Comparison of ENCODE assay signal across 9 mouse cellular contexts in genomic region chr9:108451170-108451493, GRCm38 (mm10). TPM values are rescaled to one million over a fixed set of nuclear protein-coding genes. Genes with fewer than 3 reads are reported as not detected.
DNase-seq lines count a peak whose midpoint lies in the region; ATAC-seq and TF ChIP-seq lines count a peak whose summit lies in the region.
"Had no signal": no experiment of that assay in that cellular context is flagged by ENCODE, and none has a peak within 500 bp of the region (broad histone marks: within the 10 kb centered on the region; RNA-seq: fewer than 3 reads in every experiment).

No protein-coding gene starts in this region.

- DNase-seq in kidney, postnatal 0 days (ENCODE audit: low spot score) = no peak
- no peak for DNase-seq in kidney, adult 9 months
- no peak for DNase-seq in forebrain, embryonic 10.5 days (ENCODE audit: extremely low spot score, low spot score)
- no peak for DNase-seq in urinary bladder, postnatal 10 days (ENCODE audit: low spot score)
- DNase-seq in cerebellum, postnatal 4 days (ENCODE audit: low spot score in 2 of 2) = no peak
- DNase-seq: cerebellum, adult 11 months had no signal

- no peak for TF ChIP-seq CTCF in kidney, postnatal 0 days (IDR thresholded peaks at IDR 0.05; ENCODE audit: low read depth)

- H3K27ac ChIP-seq in kidney, postnatal 0 days = no peak overlapping the region
- H3K27ac ChIP-seq in forebrain, embryonic 10.5 days = peak overlapping the region; percentile 81
- H3K27ac ChIP-seq in limb, embryonic 12.5 days = peak overlapping the region; percentile 80
- H3K27ac ChIP-seq in neural tube, embryonic 13.5 days (replicated peaks) = peak overlapping the region; percentile 93

- no peak for ATAC-seq in kidney, postnatal 0 days (replicated peaks; ENCODE audit: low FRiP score, low read depth)
- ATAC-seq in limb, embryonic 12.5 days (ENCODE audit: insufficient number of reproducible peaks, insufficient read depth, low FRiP score, low TSS enrichment, low read depth) = no peak
- no peak for ATAC-seq in neural tube, embryonic 13.5 days (ENCODE audit: low read depth)
- ATAC-seq in CD4-positive, CD25-positive, alpha-beta regulatory T cell, adult 4 months = no peak

- WGBS in kidney, postnatal 0 days = 86% methylated on average over 6 of the region's 6 CpGs
- WGBS in forebrain, embryonic 10.5 days = 88% methylated on average over 6 of the region's 6 CpGs
- 88% methylated on average over 6 of the region's 6 CpGs for WGBS in limb, embryonic 12.5 days
- WGBS in neural tube, embryonic 13.5 days = 86% methylated on average over 6 of the region's 6 CpGs

- no peaks in the 10 kb centered on the region for H3K9me3 ChIP-seq in kidney, postnatal 0 days (replicated peaks; ENCODE audit: low read length)
- H3K9me3 ChIP-seq in forebrain, embryonic 10.5 days = no peaks in the 10 kb centered on the region
- no peaks in the 10 kb centered on the region for H3K9me3 ChIP-seq in limb, embryonic 12.5 days
- no peaks in the 10 kb centered on the region for H3K9me3 ChIP-seq in neural tube, embryonic 13.5 days

- H3K9ac ChIP-seq in kidney, postnatal 0 days (ENCODE audit: low read depth, low read length) = peak overlapping the region; percentile 18; the same call in 1 of the 2 replicates
- H3K9ac ChIP-seq in limb, embryonic 12.5 days (replicated peaks) = no peak overlapping the region; the same call in 1 of the 2 replicates
- H3K9ac ChIP-seq in neural tube, embryonic 13.5 days = peak overlapping the region; percentile 83

- no peaks in the 10 kb centered on the region for H3K36me3 ChIP-seq in kidney, postnatal 0 days (ENCODE audit: insufficient read depth, low read length)
- peaks cover 18% of the 10 kb centered on the region for H3K36me3 ChIP-seq in forebrain, embryonic 10.5 days (replicated peaks)
- H3K36me3 ChIP-seq in limb, embryonic 12.5 days = peaks cover 23% of the 10 kb centered on the region
- H3K36me3 ChIP-seq in neural tube, embryonic 13.5 days = peaks cover 18% of the 10 kb centered on the region

- H3K4me1 ChIP-seq in kidney, postnatal 0 days (replicated peaks; ENCODE audit: insufficient read depth, low read length) = peaks cover 8% of the 10 kb centered on the region; the same call in 1 of the 2 replicates
- H3K4me1 ChIP-seq in forebrain, embryonic 10.5 days = peaks cover 55% of the 10 kb centered on the region
- H3K4me1 ChIP-seq in limb, embryonic 12.5 days (replicated peaks) = peaks cover 42% of the 10 kb centered on the region
- H3K4me1 ChIP-seq in neural tube, embryonic 13.5 days (replicated peaks) = peaks cover 55% of the 10 kb centered on the region

- H3K4me3 ChIP-seq in kidney, postnatal 0 days (replicated peaks; ENCODE audit: low read depth, low read length) = no peak overlapping the region
- peak overlapping the region; percentile 70 for H3K4me3 ChIP-seq in forebrain, embryonic 10.5 days
- peak overlapping the region; percentile 57 for H3K4me3 ChIP-seq in limb, embryonic 12.5 days (replicated peaks)
- peak overlapping the region; percentile 70 for H3K4me3 ChIP-seq in neural tube, embryonic 13.5 days

- H3K27me3 ChIP-seq in kidney, postnatal 0 days (ENCODE audit: insufficient read depth, low read length) = no peaks in the 10 kb centered on the region
- H3K27me3 ChIP-seq in forebrain, embryonic 10.5 days (ENCODE audit: poor library complexity, severe bottlenecking) = peaks cover 11% of the 10 kb centered on the region
- no peaks in the 10 kb centered on the region for H3K27me3 ChIP-seq in limb, embryonic 12.5 days
- no peaks in the 10 kb centered on the region for H3K27me3 ChIP-seq in neural tube, embryonic 13.5 days

- H3K4me2 ChIP-seq in kidney, postnatal 0 days (ENCODE audit: low read length) = 0 out of 2 replicates have a peak overlapping the region, but pooled peaks have one; percentile 4
- peak overlapping the region; percentile 74 for H3K4me2 ChIP-seq in limb, embryonic 12.5 days
- H3K4me2 ChIP-seq in neural tube, embryonic 13.5 days = peak overlapping the region; percentile 77

RNA-seq across cellular contexts. Expression of gene Ccdc71, which starts 9.2 kb away (rescaled TPM):
- polyA plus RNA-seq in kidney, postnatal 0 days (2015; fragmentation: Nextera tagmentation; extraction: Ambion mirVana) = 49.5 and 55.3 TPM in 2 replicates
- polyA plus RNA-seq in forebrain, embryonic 10.5 days (2016; fragmentation: Nextera tagmentation; extraction: Ambion mirVana) = 53.6 and 54.1 TPM in 2 replicates
- polyA plus RNA-seq in limb, embryonic 12.5 days (2016; fragmentation: Nextera tagmentation; extraction: Ambion mirVana) = 44.6 and 49.5 TPM in 2 replicates
- 55.3 and 57.0 TPM in 2 replicates for polyA plus RNA-seq in neural tube, embryonic 13.5 days (2015; fragmentation: Nextera tagmentation; extraction: Ambion mirVana)
- polyA plus RNA-seq in CD4-positive, CD25-positive, alpha-beta regulatory T cell, adult 4 months (2017; shearing (Covaris generic)) = 10 to 100 TPM; 29.9 to 39.2 TPM

RNA-seq across cellular contexts. Expression of gene Klhdc8b, which starts 10.2 kb away (rescaled TPM):
- 31.1 and 33.5 TPM in 2 replicates for polyA plus RNA-seq in kidney, postnatal 0 days (2015; fragmentation: Nextera tagmentation; extraction: Ambion mirVana)
- polyA plus RNA-seq in forebrain, embryonic 10.5 days (2016; fragmentation: Nextera tagmentation; extraction: Ambion mirVana) = 33.1 and 40.3 TPM in 2 replicates
- 33.0 and 36.0 TPM in 2 replicates for polyA plus RNA-seq in limb, embryonic 12.5 days (2016; fragmentation: Nextera tagmentation; extraction: Ambion mirVana)
- 68.4 and 86.4 TPM in 2 replicates for polyA plus RNA-seq in neural tube, embryonic 13.5 days (2015; fragmentation: Nextera tagmentation; extraction: Ambion mirVana)
- 1 to 10 TPM; 1.6 to 2.2 TPM for polyA plus RNA-seq in CD4-positive, CD25-positive, alpha-beta regulatory T cell, adult 4 months (2017; shearing (Covaris generic))

RNA-seq across cellular contexts. Expression of gene BC048562, which starts 14.8 kb away (rescaled TPM):
- polyA plus RNA-seq in kidney, postnatal 0 days (2015; fragmentation: Nextera tagmentation; extraction: Ambion mirVana) = not detected in 2 replicates
- not detected in 2 replicates for polyA plus RNA-seq in forebrain, embryonic 10.5 days (2016; fragmentation: Nextera tagmentation; extraction: Ambion mirVana)
- not detected in 2 replicates for polyA plus RNA-seq in limb, embryonic 12.5 days (2016; fragmentation: Nextera tagmentation; extraction: Ambion mirVana)
- polyA plus RNA-seq in neural tube, embryonic 13.5 days (2015; fragmentation: Nextera tagmentation; extraction: Ambion mirVana) = not detected in 2 replicates
- polyA plus RNA-seq in CD4-positive, CD25-positive, alpha-beta regulatory T cell, adult 4 months (2017; shearing (Covaris generic)) = not detected

RNA-seq across cellular contexts. Expression of gene Ccdc36, which starts 22.8 kb away (rescaled TPM):
- polyA plus RNA-seq in kidney, postnatal 0 days (2015; fragmentation: Nextera tagmentation; extraction: Ambion mirVana) = 0.91 and 0.96 TPM in 2 replicates
- polyA plus RNA-seq in forebrain, embryonic 10.5 days (2016; fragmentation: Nextera tagmentation; extraction: Ambion mirVana) = 0.57 and 0.97 TPM in 2 replicates
- polyA plus RNA-seq in limb, embryonic 12.5 days (2016; fragmentation: Nextera tagmentation; extraction: Ambion mirVana) = 2.1 and 2.4 TPM in 2 replicates
- 0.74 and 1.4 TPM in 2 replicates for polyA plus RNA-seq in neural tube, embryonic 13.5 days (2015; fragmentation: Nextera tagmentation; extraction: Ambion mirVana)
- polyA plus RNA-seq in CD4-positive, CD25-positive, alpha-beta regulatory T cell, adult 4 months (2017; shearing (Covaris generic)) = under 1 TPM in 1 of 2 experiments, not detected in 1; 0.11 TPM

RNA-seq across cellular contexts. Expression of gene Lamb2, which starts 28.4 kb away (rescaled TPM):
- 35.6 and 38.9 TPM in 2 replicates for polyA plus RNA-seq in kidney, postnatal 0 days (2015; fragmentation: Nextera tagmentation; extraction: Ambion mirVana)
- 34.8 and 40.8 TPM in 2 replicates for polyA plus RNA-seq in forebrain, embryonic 10.5 days (2016; fragmentation: Nextera tagmentation; extraction: Ambion mirVana)
- polyA plus RNA-seq in limb, embryonic 12.5 days (2016; fragmentation: Nextera tagmentation; extraction: Ambion mirVana) = 40.8 and 43.7 TPM in 2 replicates
- 20.9 and 21.6 TPM in 2 replicates for polyA plus RNA-seq in neural tube, embryonic 13.5 days (2015; fragmentation: Nextera tagmentation; extraction: Ambion mirVana)
- polyA plus RNA-seq in CD4-positive, CD25-positive, alpha-beta regulatory T cell, adult 4 months (2017; shearing (Covaris generic)) = under 1 TPM; 0.10 to 0.13 TPM

Comparison
In these comparisons a context has a peak if more than half of its experiments do, and no peak if none do; other contexts are left out.
1. H3K4me2 ChIP-seq: peak in every context shown above with its lines; median percentile 77 in neural tube, embryonic 13.5 days; 74 in limb, embryonic 12.5 days; 4 in kidney, postnatal 0 days.